Mouse (Mus musculus): ENCODE measurements at regions not wholly inside any gene's neighbourhood (a gene's known extent, or its start where the extent isn't known, plus 50 kb on each side); places are given as distances from the start of the nearest gene placed in this dataset.
"Not testable (repeated sequence)": the region's sequence is repeated elsewhere in the genome, so short reads cannot be mapped to it uniquely, and the experiment has no call there.

- H3K9ac ChIP-seq (replicated peaks; ENCODE audit: low read depth, low read length), result no peak overlapping the region
- WGBS, result 84% methylated on average over 8 of the region's 8 CpGs
Measured at GRCm38 (mm10) chr13:98438206-98438605, 53.6 kb downstream of the Gm10320 start.

GRCm38 (mm10) chr13:98436961-98437360 lies 54.8 kb downstream of the Gm10320 start:
- WGBS, result 84% methylated on average over 8 of the region's 8 CpGs
- H3K9me3 ChIP-seq (ENCODE audit: control insufficient read depth, low read depth, low read length), result no peaks in the 10 kb centered on the region
- no peaks in the 10 kb centered on the region for H3K27me3 ChIP-seq (ENCODE audit: control insufficient read depth, insufficient read depth, low read length)
- no peak overlapping the region for H3K4me3 ChIP-seq (ENCODE audit: low read depth, low read length)
- H3K36me3 ChIP-seq (ENCODE audit: control insufficient read depth, insufficient read depth, low read length), result no peaks in the 10 kb centered on the region
- no peak overlapping the region for H3K9ac ChIP-seq (replicated peaks; ENCODE audit: low read depth, low read length)
- no peak overlapping the region for H3K4me2 ChIP-seq (replicated peaks; ENCODE audit: low read depth, low read length)
- no peak for ATAC-seq (ENCODE audit: insufficient number of reproducible peaks, insufficient read depth, low FRiP score, low read depth)
- H3K27ac ChIP-seq (ENCODE audit: low read length), result no peak overlapping the region
- H3K4me1 ChIP-seq (ENCODE audit: control insufficient read depth, insufficient read depth, low read length), result peaks cover 5% of the 10 kb centered on the region; the same call in 1 of the 2 replicates

More at GRCm38 (mm10) chr13:98438206-98438605, 53.6 kb downstream of the Gm10320 start:
- H3K4me1 ChIP-seq (ENCODE audit: control insufficient read depth, insufficient read depth, low read length), result peaks cover 5% of the 10 kb centered on the region; the same call in 1 of the 2 replicates
- H3K27me3 ChIP-seq (ENCODE audit: control insufficient read depth, insufficient read depth, low read length), result no peaks in the 10 kb centered on the region
- no peak overlapping the region for H3K4me2 ChIP-seq (replicated peaks; ENCODE audit: low read depth, low read length)
- H3K4me3 ChIP-seq (ENCODE audit: low read depth, low read length), result no peak overlapping the region
- no peaks in the 10 kb centered on the region for H3K36me3 ChIP-seq (ENCODE audit: control insufficient read depth, insufficient read depth, low read length)
- H3K9me3 ChIP-seq (ENCODE audit: control insufficient read depth, low read depth, low read length), result no peaks in the 10 kb centered on the region
- ATAC-seq (ENCODE audit: insufficient number of reproducible peaks, insufficient read depth, low FRiP score, low read depth), result no peak
- H3K27ac ChIP-seq (ENCODE audit: low read length), result no peak overlapping the region

GRCm38 (mm10) chr13:98435245-98435975 lies 56.4 kb downstream of the Gm10320 start:
- Histone ChIP-seq H3K4me2 (replicated peaks; ENCODE audit: low read depth, low read length) (no peak overlapping the region), H3K36me3 (ENCODE audit: control insufficient read depth, insufficient read depth, low read length) (no peaks in the 10 kb centered on the region), H3K4me1 (ENCODE audit: control insufficient read depth, insufficient read depth, low read length) (peaks cover 5% of the 10 kb centered on the region; the same call in 1 of the 2 replicates), H3K27me3 (ENCODE audit: control insufficient read depth, insufficient read depth, low read length) (no peaks in the 10 kb centered on the region; the same call in 1 of the 2 replicates), H3K9me3 (ENCODE audit: control insufficient read depth, low read depth, low read length) (no peaks in the 10 kb centered on the region), H3K27ac (ENCODE audit: low read length) (no peak overlapping the region), H3K9ac (replicated peaks; ENCODE audit: low read depth, low read length) (no peak overlapping the region), H3K4me3 (ENCODE audit: low read depth, low read length) (no peak overlapping the region)
- no peak for ATAC-seq (ENCODE audit: insufficient number of reproducible peaks, insufficient read depth, low FRiP score, low read depth)
- WGBS, result 90% methylated on average over 8 of the region's 8 CpGs

- no peak for ATAC-seq (ENCODE audit: insufficient number of reproducible peaks, insufficient read depth, low FRiP score, low read depth)
- WGBS, result 40% methylated on average over 21 of the region's 21 CpGs
Measured at GRCm38 (mm10) chr13:98429851-98430250, 62.0 kb downstream of the Gm10320 start.

GRCm38 (mm10) chr13:98427660-98428059 lies 64.1 kb downstream of the Gm10320 start:
- 0 out of 2 replicates have a peak overlapping the region, but pooled peaks have one; percentile 3 for H3K4me3 ChIP-seq (ENCODE audit: low read depth, low read length)
- not testable (repeated sequence) for ATAC-seq (ENCODE audit: insufficient number of reproducible peaks, insufficient read depth, low FRiP score, low read depth)

More at GRCm38 (mm10) chr13:98429851-98430250, 62.0 kb downstream of the Gm10320 start:
- Histone ChIP-seq H3K4me1 (ENCODE audit: control insufficient read depth, insufficient read depth, low read length) (peaks cover 4% of the 10 kb centered on the region; the same call in 1 of the 2 replicates), H3K9ac (replicated peaks; ENCODE audit: low read depth, low read length) (no peak overlapping the region), H3K9me3 (ENCODE audit: control insufficient read depth, low read depth, low read length) (no peaks in the 10 kb centered on the region), H3K4me3 (ENCODE audit: low read depth, low read length) (no peak overlapping the region), H3K27ac (ENCODE audit: low read length) (no peak overlapping the region), H3K36me3 (ENCODE audit: control insufficient read depth, insufficient read depth, low read length) (no peaks in the 10 kb centered on the region), H3K4me2 (replicated peaks; ENCODE audit: low read depth, low read length) (no peak overlapping the region), H3K27me3 (ENCODE audit: control insufficient read depth, insufficient read depth, low read length) (peaks cover 10% of the 10 kb centered on the region)

GRCm38 (mm10) chr13:98425026-98425425 lies 66.8 kb downstream of the Gm10320 start:
- no peak for ATAC-seq (ENCODE audit: insufficient number of reproducible peaks, insufficient read depth, low FRiP score, low read depth)
- no peak overlapping the region for H3K4me2 ChIP-seq (replicated peaks; ENCODE audit: low read depth, low read length)
- no peak overlapping the region for H3K4me3 ChIP-seq (ENCODE audit: low read depth, low read length)
- no peak overlapping the region for H3K9ac ChIP-seq (replicated peaks; ENCODE audit: low read depth, low read length)
- H3K4me1 ChIP-seq (ENCODE audit: control insufficient read depth, insufficient read depth, low read length), result peaks cover 7% of the 10 kb centered on the region; the same call in 1 of the 2 replicates
- H3K36me3 ChIP-seq (ENCODE audit: control insufficient read depth, insufficient read depth, low read length), result no peaks in the 10 kb centered on the region
- H3K9me3 ChIP-seq (ENCODE audit: control insufficient read depth, low read depth, low read length), result no peaks in the 10 kb centered on the region
- H3K27ac ChIP-seq (ENCODE audit: low read length), result no peak overlapping the region
- H3K27me3 ChIP-seq (ENCODE audit: control insufficient read depth, insufficient read depth, low read length), result peaks cover 6% of the 10 kb centered on the region; the same call in 1 of the 2 replicates
- WGBS, result 85% methylated on average over 7 of the region's 7 CpGs

More at GRCm38 (mm10) chr13:98427660-98428059, 64.1 kb downstream of the Gm10320 start:
- H3K36me3 ChIP-seq (ENCODE audit: control insufficient read depth, insufficient read depth, low read length); H3K9me3 ChIP-seq (ENCODE audit: control insufficient read depth, low read depth, low read length); H3K27me3 ChIP-seq (ENCODE audit: control insufficient read depth, insufficient read depth, low read length); H3K9ac ChIP-seq (replicated peaks; ENCODE audit: low read depth, low read length); H3K27ac ChIP-seq (ENCODE audit: low read length): not testable (repeated sequence)
- H3K4me1 ChIP-seq (ENCODE audit: control insufficient read depth, insufficient read depth, low read length), result peaks cover 10% of the 10 kb centered on the region; the same call in 1 of the 2 replicates
- 9% methylated on average over 16 of the region's 16 CpGs for WGBS
- H3K4me2 ChIP-seq (replicated peaks; ENCODE audit: low read depth, low read length), result peak overlapping the region; percentile 32

GRCm38 (mm10) chr13:98424000-98424399 lies 67.8 kb downstream of the Gm10320 start:
- Histone ChIP-seq H3K9me3 (ENCODE audit: control insufficient read depth, low read depth, low read length) (no peaks in the 10 kb centered on the region), H3K4me1 (ENCODE audit: control insufficient read depth, insufficient read depth, low read length) (0 out of 2 replicates have a peak, but pooled peaks cover 6% of the 10 kb centered on the region), H3K4me2 (replicated peaks; ENCODE audit: low read depth, low read length) (no peak overlapping the region), H3K9ac (replicated peaks; ENCODE audit: low read depth, low read length) (no peak overlapping the region), H3K4me3 (ENCODE audit: low read depth, low read length) (no peak overlapping the region), H3K27me3 (ENCODE audit: control insufficient read depth, insufficient read depth, low read length) (no peaks in the 10 kb centered on the region), H3K27ac (ENCODE audit: low read length) (no peak overlapping the region), H3K36me3 (ENCODE audit: control insufficient read depth, insufficient read depth, low read length) (no peaks in the 10 kb centered on the region)
- WGBS, result 56% methylated on average over 12 of the region's 12 CpGs
- no peak for ATAC-seq (ENCODE audit: insufficient number of reproducible peaks, insufficient read depth, low FRiP score, low read depth)

- WGBS, result 37% methylated on average over 15 of the region's 15 CpGs
- no peaks in the 10 kb centered on the region for H3K9me3 ChIP-seq (ENCODE audit: control insufficient read depth, low read depth, low read length)
- no peak overlapping the region for H3K4me3 ChIP-seq (ENCODE audit: low read depth, low read length)
- no peak overlapping the region for H3K9ac ChIP-seq (replicated peaks; ENCODE audit: low read depth, low read length)
- H3K36me3 ChIP-seq (ENCODE audit: control insufficient read depth, insufficient read depth, low read length), result no peaks in the 10 kb centered on the region
- H3K4me2 ChIP-seq (replicated peaks; ENCODE audit: low read depth, low read length), result no peak overlapping the region
- H3K4me1 ChIP-seq (ENCODE audit: control insufficient read depth, insufficient read depth, low read length), result 0 out of 2 replicates have a peak, but pooled peaks cover 6% of the 10 kb centered on the region
- H3K27me3 ChIP-seq (ENCODE audit: control insufficient read depth, insufficient read depth, low read length), result no peaks in the 10 kb centered on the region
- H3K27ac ChIP-seq (ENCODE audit: low read length), result no peak overlapping the region
- ATAC-seq (ENCODE audit: insufficient number of reproducible peaks, insufficient read depth, low FRiP score, low read depth), result no peak
Measured at GRCm38 (mm10) chr13:98420419-98421043, 66.5 kb downstream of the Foxd1 start.
